Mouse (Mus musculus): ENCODE data around the gene Lrrc40. TPM values are rescaled to one million over a fixed set of nuclear protein-coding genes. Genes with fewer than 3 reads are reported as not detected.
A peak's percentile ranks its signal among the peaks of the same experiment; 100 is the strongest.

Lrrc40 gene
- total RNA-seq (2012; rRNA removed) (42.6 and 48.9 TPM in 2 replicates), polyA plus RNA-seq (2012; ENCODE audit: insufficient read depth in 1 of 2, insufficient read length in 2 of 2, low read depth in 1 of 2, low replicate concordance in 2 of 2, missing spikeins in 1 of 2) (10 to 100 TPM in 1 of 2 experiments, not detected in 1; 70.0 TPM)

- Histone ChIP-seq H3K27ac (ENCODE audit: control insufficient read depth, low read depth, low read length) (peak within 1 kb of the TSS; percentile 71), H3K4me1 (ENCODE audit: control insufficient read depth in 1 of 2, insufficient read depth in 2 of 2, low read length in 2 of 2) (peaks cover 2 to 6% of the 10 kb centered on the region in 2 experiments), H3K27me3 (ENCODE audit: control insufficient read depth in 1 of 2, insufficient read depth in 2 of 2, low read length in 2 of 2) (no peaks in the 10 kb centered on the region), H3K79me2 (ENCODE audit: control insufficient read depth, insufficient read depth, low read length, poor library complexity) (peaks cover 62% of the 10 kb centered on the region), H3K9me3 (replicated peaks; ENCODE audit: insufficient read depth, low read length) (no peaks in the 10 kb centered on the region), H3K9ac (ENCODE audit: control insufficient read depth, low read depth, low read length, poor library complexity, severe bottlenecking) (peak within 1 kb of the TSS; percentile 92), H3K4me3 (ENCODE audit: control insufficient read depth in 1 of 2, insufficient read depth in 1 of 2, low read depth in 2 of 2, low read length in 2 of 2) (peak within 1 kb of the TSS; percentile 92 to 99), H3K36me3 (ENCODE audit: control insufficient read depth in 1 of 2, insufficient read depth in 2 of 2, low read length in 2 of 2) (peaks cover 6 to 20% of the 10 kb centered on the region in 2 experiments)
- DNase-seq (ENCODE audit: low read depth, low spot score): peak; percentile 97
- TF ChIP-seq ELF1 (IDR thresholded peaks at IDR 0.05; ENCODE audit: low read depth, low read length) (peak; percentile 77), MYB (IDR thresholded peaks at IDR 0.05; ENCODE audit: low read depth, low read length) (no peak), NELFE (IDR thresholded peaks at IDR 0.05; ENCODE audit: low read depth, low read length) (peak; percentile 79), RCOR1 (IDR thresholded peaks at IDR 0.05; ENCODE audit: low read depth, low read length) (no peak), ZMIZ1 (IDR thresholded peaks at IDR 0.05; ENCODE audit: low read depth, low read length) (no peak), MYC (IDR thresholded peaks at IDR 0.05; ENCODE audit: low read depth, low read length) (peak; percentile 15; the same call in 1 of the 2 replicates), CTCF (IDR thresholded peaks at IDR 0.05 in 2 of 3, conservative IDR thresholded peaks at IDR 0.05 in 1 of 3; ENCODE audit: control insufficient read depth in 1 of 3, insufficient read depth in 1 of 3, low read depth in 2 of 3, low read length in 3 of 3, poor library complexity in 1 of 3, severe bottlenecking in 1 of 3) (0 out of 6 replicates have a peak, but pooled peaks of 1 of the 3 experiments have one; percentile 5), SMC3 (IDR thresholded peaks at IDR 0.05; ENCODE audit: low read depth, low read length) (no peak), UBTF (IDR thresholded peaks at IDR 0.05; ENCODE audit: borderline replicate concordance, insufficient read depth, low read depth, low read length) (no peak), GATA1 (IDR thresholded peaks at IDR 0.05; ENCODE audit: low read depth, low read length) (no peak), JUND (IDR thresholded peaks at IDR 0.05; ENCODE audit: low read depth, low read length) (no peak), TBP (IDR thresholded peaks at IDR 0.05; ENCODE audit: low read depth, low read length) (0 out of 2 replicates have a peak, but pooled peaks have one; percentile 44), HCFC1 (IDR thresholded peaks at IDR 0.05; ENCODE audit: low read depth, low read length) (peak; percentile 89), MXI1 (IDR thresholded peaks at IDR 0.05; ENCODE audit: low read depth, low read length) (peak; percentile 73), POLR2A (IDR thresholded peaks at IDR 0.05; ENCODE audit: control insufficient read depth in 1 of 2, insufficient read depth in 1 of 2, low read depth in 1 of 2, low read length in 2 of 2, poor library complexity in 1 of 2) (peak; percentile 49 to 86; a peak in 3 of 4 replicates), E2F4 (IDR thresholded peaks at IDR 0.05; ENCODE audit: borderline replicate concordance, low read depth, low read length) (peak; percentile 79; the same call in 1 of the 2 replicates), MAFK (IDR thresholded peaks at IDR 0.05; ENCODE audit: borderline replicate concordance, low read depth, low read length) (no peak), BHLHE40 (IDR thresholded peaks at IDR 0.05; ENCODE audit: borderline replicate concordance, low read depth, low read length) (no peak), ZC3H11A (IDR thresholded peaks at IDR 0.05; ENCODE audit: low read depth, low read length) (no peak), POLR2AphosphoS2 (IDR thresholded peaks at IDR 0.05; ENCODE audit: low read length) (peak; percentile 71; the same call in 1 of the 2 replicates), NRF1 (IDR thresholded peaks at IDR 0.05; ENCODE audit: insufficient read depth, low read depth, low read length, poor library complexity, severe bottlenecking) (peak; percentile 53; the same call in 1 of the 2 replicates), TAL1 (IDR thresholded peaks at IDR 0.05; ENCODE audit: low read length) (no peak), SIN3A (IDR thresholded peaks at IDR 0.05; ENCODE audit: low read length) (peak; percentile 90), ETS1 (IDR thresholded peaks at IDR 0.05; ENCODE audit: low read depth, low read length) (peak; percentile 53), RAD21 (IDR thresholded peaks at IDR 0.05; ENCODE audit: low read depth, low read length) (no peak), GABPA (IDR thresholded peaks at IDR 0.05; ENCODE audit: low read depth, low read length) (no peak)
Measured at GRCm38 (mm10) chr3:158036329-158036988, at the start of gene Lrrc40, which contains the start of gene Srsf11. Lrrc40 (plus strand) TSS chr3:158036662. Srsf11 (minus strand) TSS chr3:158036639.
